Mouse (Mus musculus): ENCODE data around the gene Dpf1. TPM values are rescaled to one million over a fixed set of nuclear protein-coding genes. Genes with fewer than 3 reads are reported as not detected.

The Dpf1 gene
- polyA plus RNA-seq, 1 experiment from 2014 or later: 19.8 TPM

GRCm38 (mm10) chr7:29281201-29282073 is 22.3 kb upstream of the Dpf1 start, which contains the start of gene Spint2:
TSS of gene Spint2 (minus strand) at chr7:29281912.
- peaks cover 18% of the 10 kb centered on the region for H3K27me3 ChIP-seq (ENCODE audit: control insufficient read depth, insufficient read depth, low read length)
- H3K4me1 ChIP-seq (ENCODE audit: control insufficient read depth, insufficient read depth, low read length): no peaks in the 10 kb centered on the region; the same call in 1 of the 2 replicates
- peak; percentile 66 for ATAC-seq (replicated peaks; ENCODE audit: insufficient number of reproducible peaks, low FRiP score, low TSS enrichment, low read depth)
- peak within 1 kb of the TSS; percentile 55 for H3K4me3 ChIP-seq (ENCODE audit: low read depth, low read length)
- no peaks in the 10 kb centered on the region for H3K36me3 ChIP-seq (replicated peaks; ENCODE audit: control insufficient read depth, insufficient read depth, low read depth, low read length)
- no peaks in the 10 kb centered on the region for H3K9me3 ChIP-seq (replicated peaks; ENCODE audit: control insufficient read depth, low read length)
- peak within 1 kb of the TSS; percentile 70 for H3K9ac ChIP-seq (replicated peaks; ENCODE audit: low read length)
- DNase-seq (ENCODE audit: low spot score): peak; percentile 63
- no peak within 1 kb of the TSS for H3K27ac ChIP-seq (replicated peaks; ENCODE audit: low read depth, low read length)
- under 1% methylated on average over 79 of the region's 80 CpGs for WGBS
- H3K4me2 ChIP-seq (ENCODE audit: low read depth, low read length): peak within 1 kb of the TSS; percentile 98

- peak; percentile 42; the same call in 1 of the 2 replicates for ATAC-seq (replicated peaks; ENCODE audit: insufficient number of reproducible peaks, low FRiP score, low TSS enrichment, low read depth)
- H3K27me3 ChIP-seq (ENCODE audit: control insufficient read depth, insufficient read depth, low read length): peaks cover 18% of the 10 kb centered on the region
- H3K27ac ChIP-seq (replicated peaks; ENCODE audit: low read depth, low read length): no peak overlapping the region
- WGBS: 10% methylated on average over 21 of the region's 21 CpGs
- peak overlapping the region; percentile 70 for H3K9ac ChIP-seq (replicated peaks; ENCODE audit: low read length)
- H3K4me1 ChIP-seq (ENCODE audit: control insufficient read depth, insufficient read depth, low read length): no peaks in the 10 kb centered on the region; the same call in 1 of the 2 replicates
- no peaks in the 10 kb centered on the region for H3K36me3 ChIP-seq (replicated peaks; ENCODE audit: control insufficient read depth, insufficient read depth, low read depth, low read length)
- H3K4me3 ChIP-seq (ENCODE audit: low read depth, low read length): peak overlapping the region; percentile 55
- DNase-seq (ENCODE audit: low spot score): no peak
- peak overlapping the region; percentile 98 for H3K4me2 ChIP-seq (ENCODE audit: low read depth, low read length)
- no peaks in the 10 kb centered on the region for H3K9me3 ChIP-seq (replicated peaks; ENCODE audit: control insufficient read depth, low read length)
Measured at GRCm38 (mm10) chr7:29282074-29282554, 21.6 kb upstream of the Dpf1 start.

GRCm38 (mm10) chr7:29283876-29284275 is 19.9 kb upstream of the Dpf1 start:
- 80% methylated on average over 4 of the region's 4 CpGs for WGBS
- Histone ChIP-seq H3K36me3 (replicated peaks; ENCODE audit: control insufficient read depth, insufficient read depth, low read depth, low read length) (no peaks in the 10 kb centered on the region), H3K9me3 (replicated peaks; ENCODE audit: control insufficient read depth, low read length) (no peaks in the 10 kb centered on the region), H3K4me1 (ENCODE audit: control insufficient read depth, insufficient read depth, low read length) (no peaks in the 10 kb centered on the region; the same call in 1 of the 2 replicates), H3K4me3 (ENCODE audit: low read depth, low read length) (no peak overlapping the region), H3K27ac (replicated peaks; ENCODE audit: low read depth, low read length) (no peak overlapping the region), H3K9ac (replicated peaks; ENCODE audit: low read length) (no peak overlapping the region), H3K4me2 (ENCODE audit: low read depth, low read length) (no peak overlapping the region), H3K27me3 (ENCODE audit: control insufficient read depth, insufficient read depth, low read length) (peaks cover 18% of the 10 kb centered on the region)
- DNase-seq (ENCODE audit: low spot score): no peak
- ATAC-seq (replicated peaks; ENCODE audit: insufficient number of reproducible peaks, low FRiP score, low TSS enrichment, low read depth): no peak

- Histone ChIP-seq H3K4me1 (ENCODE audit: control insufficient read depth, insufficient read depth, low read length) (peaks cover 5% of the 10 kb centered on the region), H3K27me3 (ENCODE audit: control insufficient read depth, insufficient read depth, low read length) (peaks cover 18% of the 10 kb centered on the region), H3K36me3 (replicated peaks; ENCODE audit: control insufficient read depth, insufficient read depth, low read depth, low read length) (no peaks in the 10 kb centered on the region), H3K4me2 (ENCODE audit: low read depth, low read length) (no peak overlapping the region), H3K27ac (replicated peaks; ENCODE audit: low read depth, low read length) (no peak overlapping the region), H3K9ac (replicated peaks; ENCODE audit: low read length) (no peak overlapping the region), H3K9me3 (replicated peaks; ENCODE audit: control insufficient read depth, low read length) (no peaks in the 10 kb centered on the region), H3K4me3 (ENCODE audit: low read depth, low read length) (no peak overlapping the region)
- 89% methylated on average over 6 of the region's 6 CpGs for WGBS
- no peak for DNase-seq (ENCODE audit: low spot score)
- no peak for ATAC-seq (replicated peaks; ENCODE audit: insufficient number of reproducible peaks, low FRiP score, low TSS enrichment, low read depth)
Measured at GRCm38 (mm10) chr7:29284523-29284922, 19.2 kb upstream of the Dpf1 start.

GRCm38 (mm10) chr7:29287481-29287880 is 16.3 kb upstream of the Dpf1 start:
- ATAC-seq (replicated peaks; ENCODE audit: insufficient number of reproducible peaks, low FRiP score, low TSS enrichment, low read depth) (no peak), DNase-seq (ENCODE audit: low spot score) (no peak)
- Histone ChIP-seq H3K4me1 (ENCODE audit: control insufficient read depth, insufficient read depth, low read length) (peaks cover 13% of the 10 kb centered on the region), H3K27me3 (ENCODE audit: control insufficient read depth, insufficient read depth, low read length) (peaks cover 2% of the 10 kb centered on the region; the same call in 1 of the 2 replicates), H3K4me3 (ENCODE audit: low read depth, low read length) (no peak overlapping the region), H3K27ac (replicated peaks; ENCODE audit: low read depth, low read length) (no peak overlapping the region), H3K4me2 (ENCODE audit: low read depth, low read length) (no peak overlapping the region), H3K9ac (replicated peaks; ENCODE audit: low read length) (no peak overlapping the region), H3K36me3 (replicated peaks; ENCODE audit: control insufficient read depth, insufficient read depth, low read depth, low read length) (no peaks in the 10 kb centered on the region), H3K9me3 (replicated peaks; ENCODE audit: control insufficient read depth, low read length) (no peaks in the 10 kb centered on the region)
- 82% methylated on average over 7 of the region's 7 CpGs for WGBS

- DNase-seq (ENCODE audit: low spot score) (no peak), ATAC-seq (replicated peaks; ENCODE audit: insufficient number of reproducible peaks, low FRiP score, low TSS enrichment, low read depth) (no peak)
- H3K27me3 ChIP-seq (ENCODE audit: control insufficient read depth, insufficient read depth, low read length): no peaks in the 10 kb centered on the region
- no peak overlapping the region for H3K9ac ChIP-seq (replicated peaks; ENCODE audit: low read length)
- no peak overlapping the region for H3K4me3 ChIP-seq (ENCODE audit: low read depth, low read length)
- H3K9me3 ChIP-seq (replicated peaks; ENCODE audit: control insufficient read depth, low read length): no peaks in the 10 kb centered on the region
- H3K27ac ChIP-seq (replicated peaks; ENCODE audit: low read depth, low read length): no peak overlapping the region
- H3K4me1 ChIP-seq (ENCODE audit: control insufficient read depth, insufficient read depth, low read length): peaks cover 13% of the 10 kb centered on the region
- H3K36me3 ChIP-seq (replicated peaks; ENCODE audit: control insufficient read depth, insufficient read depth, low read depth, low read length): no peaks in the 10 kb centered on the region
- WGBS: 91% methylated on average over 2 of the region's 2 CpGs
- H3K4me2 ChIP-seq (ENCODE audit: low read depth, low read length): no peak overlapping the region
Measured at GRCm38 (mm10) chr7:29288079-29288478, 15.7 kb upstream of the Dpf1 start.

GRCm38 (mm10) chr7:29288942-29289638 is 14.7 kb upstream of the Dpf1 start, which contains the start of gene Ppp1r14a:
TSS of gene Ppp1r14a (plus strand) at chr7:29289308.
- under 1% methylated on average over 59 of the region's 59 CpGs for WGBS
- H3K4me1 ChIP-seq (ENCODE audit: control insufficient read depth, insufficient read depth, low read length): peaks cover 13% of the 10 kb centered on the region
- H3K36me3 ChIP-seq (replicated peaks; ENCODE audit: control insufficient read depth, insufficient read depth, low read depth, low read length): no peaks in the 10 kb centered on the region
- H3K4me3 ChIP-seq (ENCODE audit: low read depth, low read length): peak within 1 kb of the TSS; percentile 54
- ATAC-seq (replicated peaks; ENCODE audit: insufficient number of reproducible peaks, low FRiP score, low TSS enrichment, low read depth) (0 out of 2 replicates have a peak, but pooled peaks have one; percentile 5), DNase-seq (ENCODE audit: low spot score) (peak; percentile 84)
- no peak within 1 kb of the TSS; the same call in 1 of the 2 replicates for H3K27ac ChIP-seq (replicated peaks; ENCODE audit: low read depth, low read length)
- peak within 1 kb of the TSS; percentile 60 for H3K9ac ChIP-seq (replicated peaks; ENCODE audit: low read length)
- H3K9me3 ChIP-seq (replicated peaks; ENCODE audit: control insufficient read depth, low read length): no peaks in the 10 kb centered on the region
- peak within 1 kb of the TSS; percentile 87 for H3K4me2 ChIP-seq (ENCODE audit: low read depth, low read length)
- H3K27me3 ChIP-seq (ENCODE audit: control insufficient read depth, insufficient read depth, low read length): no peaks in the 10 kb centered on the region
